Mouse (Mus musculus) small intestine, adult 2 months (tissue): ENCODE data around the gene Hdac11.

Experiments
- CTCF ChIP-seq: fragments of 200-500 bp; IDR thresholded peaks from 2 replicates; pipeline ENCODE4 v1.5.1; 2012; ENCODE audit warnings: low read depth, mild to moderate bottlenecking, control low read depth, inconsistent platforms, low read length, moderate library complexity, mixed read lengths; ENCODE audit not compliant: insufficient replicate concordance, insufficient read length; ENCODE audit errors: extremely low read depth
- POLR2A ChIP-seq: fragments of 200-500 bp; IDR thresholded peaks from 2 replicates; pipeline ENCODE4 v1.6.1; 2012; ENCODE audit warnings: low read depth, mild to moderate bottlenecking, control low read depth, inconsistent platforms, low read length, moderate library complexity

GRCm38 (mm10) chr6:91115158-91115557 lies 41.3 kb upstream of the Hdac11 start:
- TF ChIP-seq POLR2A, result no peak
- no peak for TF ChIP-seq CTCF
